Comparison of ENCODE assay signal across 11 mouse cellular contexts in genomic region chr14:11811142-11811761, GRCm38 (mm10).
DNase-seq lines count a peak whose midpoint lies in the region; ATAC-seq and TF ChIP-seq lines count a peak whose summit lies in the region.
"Had no signal": no experiment of that assay in that cellular context is flagged by ENCODE, and none has a peak within 500 bp of the region (broad histone marks: within the 10 kb centered on the region; RNA-seq: fewer than 3 reads in every experiment).

No protein-coding gene starts in this region.

- peak; percentile 81; the same call in 1 of the 2 replicates for TF ChIP-seq EP300 in lung, postnatal 0 days (IDR thresholded peaks at IDR 0.05)

- ATAC-seq in midbrain, embryonic 16.5 days, result no peak
- no peak for ATAC-seq in midbrain, embryonic 13.5 days
- ATAC-seq in lung, postnatal 0 days, result peak; percentile 74
- ATAC-seq in megakaryocyte, adult 5-6 weeks (ENCODE audit: poor library complexity, severe bottlenecking), result no peak
- ATAC-seq: forebrain, embryonic 15.5 days had no signal

- no peaks in the 10 kb centered on the region for H3K9me3 ChIP-seq in midbrain, embryonic 16.5 days (replicated peaks; ENCODE audit: control insufficient read depth, low read length, poor library complexity, severe bottlenecking)
- no peaks in the 10 kb centered on the region for H3K9me3 ChIP-seq in midbrain, embryonic 13.5 days
- H3K9me3 ChIP-seq in lung, postnatal 0 days (ENCODE audit: low read length), result no peaks in the 10 kb centered on the region
- H3K9me3 ChIP-seq: forebrain, embryonic 15.5 days had no signal

- no peak for TF ChIP-seq POLR2A in cortical plate, adult 2 months (IDR thresholded peaks at IDR 0.05; ENCODE audit: extremely low read depth, insufficient read depth, low read length)

- H3K36me3 ChIP-seq in midbrain, embryonic 16.5 days (ENCODE audit: control insufficient read depth, insufficient read depth, low read length), result no peaks in the 10 kb centered on the region
- H3K36me3 ChIP-seq in midbrain, embryonic 13.5 days, result no peaks in the 10 kb centered on the region
- no peaks in the 10 kb centered on the region for H3K36me3 ChIP-seq in lung, postnatal 0 days (ENCODE audit: insufficient read depth, low read length)
- H3K36me3 ChIP-seq: forebrain, embryonic 15.5 days had no signal

- DNase-seq in heart, postnatal 4 days, result peak; percentile 21
- DNase-seq in lung, postnatal 0 days (ENCODE audit: low spot score), result peak; percentile 48
- DNase-seq in ovary, adult 18-20 months (ENCODE audit: low spot score), result no peak
- no peak for DNase-seq in thymus, adult 18-20 months
- DNase-seq: thymus, postnatal 14 days had no signal

- H3K4me1 ChIP-seq in midbrain, embryonic 16.5 days (ENCODE audit: control insufficient read depth, insufficient read depth, low read length), result no peaks in the 10 kb centered on the region
- peaks cover 10% of the 10 kb centered on the region; the same call in 1 of the 2 replicates for H3K4me1 ChIP-seq in midbrain, embryonic 13.5 days (replicated peaks)
- H3K4me1 ChIP-seq in cortical plate, adult 2 months (ENCODE audit: control insufficient read depth, insufficient read depth, low read length), result peaks cover 7% of the 10 kb centered on the region
- H3K4me1 ChIP-seq in lung, postnatal 0 days (ENCODE audit: insufficient read depth, low read depth, low read length), result peaks cover 9% of the 10 kb centered on the region; the same call in 1 of the 2 replicates
- H3K4me1 ChIP-seq: forebrain, embryonic 15.5 days had no signal

- TF ChIP-seq CTCF in cortical plate, adult 2 months (IDR thresholded peaks at IDR 0.05; ENCODE audit: extremely low read depth, insufficient read depth, low read length), result no peak
- TF ChIP-seq CTCF in lung, postnatal 0 days (IDR thresholded peaks at IDR 0.05), result no peak

- no peak overlapping the region for H3K4me3 ChIP-seq in midbrain, embryonic 16.5 days (ENCODE audit: low read depth, low read length)
- H3K4me3 ChIP-seq in midbrain, embryonic 13.5 days (replicated peaks), result no peak overlapping the region
- no peak overlapping the region for H3K4me3 ChIP-seq in cortical plate, adult 2 months (ENCODE audit: insufficient read depth, low read length)
- no peak overlapping the region for H3K4me3 ChIP-seq in lung, postnatal 0 days (ENCODE audit: low read depth, low read length)
- H3K4me3 ChIP-seq: forebrain, embryonic 15.5 days had no signal

- H3K4me2 ChIP-seq in midbrain, embryonic 16.5 days (ENCODE audit: low read length), result no peak overlapping the region
- H3K4me2 ChIP-seq in midbrain, embryonic 13.5 days (replicated peaks), result no peak overlapping the region
- no peak overlapping the region for H3K4me2 ChIP-seq in lung, postnatal 0 days (replicated peaks; ENCODE audit: low read depth, low read length)
- H3K4me2 ChIP-seq: forebrain, embryonic 15.5 days had no signal

- no peak overlapping the region for H3K9ac ChIP-seq in midbrain, embryonic 16.5 days (ENCODE audit: low read depth, low read length)
- H3K9ac ChIP-seq in midbrain, embryonic 13.5 days (replicated peaks), result no peak overlapping the region
- H3K9ac ChIP-seq in lung, postnatal 0 days (replicated peaks; ENCODE audit: low read depth), result no peak overlapping the region
- H3K9ac ChIP-seq: forebrain, embryonic 15.5 days had no signal

- no peaks in the 10 kb centered on the region for H3K27me3 ChIP-seq in midbrain, embryonic 16.5 days (ENCODE audit: control insufficient read depth, insufficient read depth, low read depth, low read length)
- H3K27me3 ChIP-seq in midbrain, embryonic 13.5 days, result no peaks in the 10 kb centered on the region
- no peaks in the 10 kb centered on the region for H3K27me3 ChIP-seq in lung, postnatal 0 days (replicated peaks; ENCODE audit: insufficient read depth, low read length)
- H3K27me3 ChIP-seq: forebrain, embryonic 15.5 days had no signal

- H3K27ac ChIP-seq in midbrain, embryonic 16.5 days (ENCODE audit: low read length), result peak overlapping the region; percentile 28; the same call in 1 of the 2 replicates
- no peak overlapping the region for H3K27ac ChIP-seq in midbrain, embryonic 13.5 days
- H3K27ac ChIP-seq in cortical plate, adult 2 months (ENCODE audit: insufficient read depth, low read length), result 0 out of 2 replicates have a peak overlapping the region, but pooled peaks have one; percentile 82
- 0 out of 2 replicates have a peak overlapping the region, but pooled peaks have one; percentile 4 for H3K27ac ChIP-seq in lung, postnatal 0 days (ENCODE audit: low read length)
- H3K27ac ChIP-seq: forebrain, embryonic 15.5 days; macrophage had no signal

- WGBS in midbrain, embryonic 16.5 days, result 86% methylated on average over 7 of the region's 7 CpGs
- WGBS in midbrain, embryonic 13.5 days, result 82% methylated on average over 7 of the region's 7 CpGs
- WGBS in lung, postnatal 0 days, result 25% methylated on average over 7 of the region's 7 CpGs

Comparison
In these comparisons a context has a peak if more than half of its experiments do, and no peak if none do; other contexts are left out.
1. DNase-seq: peak in heart, postnatal 4 days (single experiment) and lung, postnatal 0 days (single experiment); none in ovary, adult 18-20 months (single experiment) and thymus, adult 18-20 months (0 of 2).